Mouse (Mus musculus): ENCODE results near the gene Stoml3. TPM values are rescaled to one million over a fixed set of nuclear protein-coding genes. Genes with fewer than 3 reads are reported as not detected.

Gene Stoml3
- total RNA-seq, 2 experiments from 2014 or later: not detected

- DNase-seq: no peak
Observed at GRCm38 (mm10) chr3:53478419-53479046, 9.9 kb upstream of the Stoml3 start.

DNA sequence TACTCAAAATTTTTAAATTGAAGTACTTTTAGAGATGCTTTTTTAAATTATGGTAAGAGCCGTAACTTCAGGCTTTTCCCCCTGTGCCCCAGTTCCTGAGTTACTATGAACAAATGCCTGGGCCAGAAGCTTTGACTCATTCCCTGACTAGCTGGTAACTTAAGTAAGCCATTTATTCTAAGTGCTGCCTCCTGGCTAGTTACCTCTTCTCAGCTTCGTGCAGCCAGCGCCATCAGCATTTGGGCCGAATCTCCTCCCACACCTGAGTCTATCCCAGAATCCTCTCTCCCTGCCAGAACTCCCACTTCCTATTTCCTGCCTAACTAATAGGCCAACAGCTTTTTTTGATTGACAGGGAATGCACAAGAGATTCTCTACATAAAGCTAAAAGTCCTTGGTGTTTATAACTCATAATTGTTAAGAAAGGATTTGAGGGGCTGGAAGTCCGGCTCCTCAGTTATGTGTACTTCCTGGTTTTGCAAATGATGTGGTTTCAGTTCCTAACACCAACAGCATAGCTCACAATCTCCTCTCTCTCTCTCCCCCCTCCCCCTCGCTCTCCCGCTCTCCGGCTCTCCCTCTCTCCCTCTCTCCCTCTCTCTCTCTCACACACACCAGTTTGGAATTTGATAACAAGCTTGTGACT is 4.9 kb upstream of the Stoml3 start:
- no peak for DNase-seq

DNA sequence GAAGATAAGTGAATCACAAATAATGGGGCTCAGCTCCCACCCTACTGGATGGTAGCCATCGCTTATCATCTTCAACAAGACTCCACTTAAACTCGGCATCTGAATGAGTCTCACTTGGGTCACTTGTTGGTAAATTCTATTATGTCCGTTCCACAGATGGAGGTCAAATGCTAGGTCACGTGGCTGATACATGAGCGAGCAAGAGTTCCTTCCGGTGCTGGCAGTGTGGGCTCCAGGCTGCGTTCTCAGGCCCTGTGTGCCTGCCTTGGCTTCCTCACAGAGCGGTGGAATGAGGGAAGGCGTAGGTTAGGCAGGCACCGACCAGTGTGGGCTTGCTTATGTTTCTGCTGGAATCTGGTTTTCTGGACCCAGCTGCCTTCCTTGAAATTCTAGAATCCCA is 1.9 kb upstream of the Stoml3 start:
- no peak for DNase-seq

- DNase-seq: no peak
Observed at GRCm38 (mm10) chr3:53486996-53487576, 1.4 kb upstream of the Stoml3 start.

GRCm38 (mm10) chr3:53498351-53498905 is 10.0 kb downstream of the Stoml3 start:
- peak; percentile 8 for DNase-seq

DNA sequence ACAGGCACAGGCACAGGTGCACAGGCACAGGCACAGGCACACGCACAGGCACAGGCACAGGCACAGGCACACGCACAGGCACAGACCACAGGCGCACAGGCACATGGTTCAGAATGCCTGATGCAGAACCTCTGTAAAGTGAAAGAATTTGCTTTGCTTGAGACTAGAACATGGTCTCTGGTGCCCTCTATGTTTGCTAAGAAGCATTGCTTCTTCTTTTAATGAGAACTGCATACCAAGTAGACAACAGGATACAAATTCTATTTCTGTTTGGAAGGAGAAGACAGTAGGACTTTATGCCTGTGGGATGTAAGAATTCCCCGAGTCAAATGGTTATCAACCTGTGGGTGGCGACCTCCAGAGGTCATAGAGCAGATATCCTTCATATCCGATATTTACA is 14.0 kb downstream of the Stoml3 start:
- DNase-seq: no peak

GRCm38 (mm10) chr3:53513096-53513495 is 24.6 kb downstream of the Stoml3 start:
- DNase-seq: no peak

DNA sequence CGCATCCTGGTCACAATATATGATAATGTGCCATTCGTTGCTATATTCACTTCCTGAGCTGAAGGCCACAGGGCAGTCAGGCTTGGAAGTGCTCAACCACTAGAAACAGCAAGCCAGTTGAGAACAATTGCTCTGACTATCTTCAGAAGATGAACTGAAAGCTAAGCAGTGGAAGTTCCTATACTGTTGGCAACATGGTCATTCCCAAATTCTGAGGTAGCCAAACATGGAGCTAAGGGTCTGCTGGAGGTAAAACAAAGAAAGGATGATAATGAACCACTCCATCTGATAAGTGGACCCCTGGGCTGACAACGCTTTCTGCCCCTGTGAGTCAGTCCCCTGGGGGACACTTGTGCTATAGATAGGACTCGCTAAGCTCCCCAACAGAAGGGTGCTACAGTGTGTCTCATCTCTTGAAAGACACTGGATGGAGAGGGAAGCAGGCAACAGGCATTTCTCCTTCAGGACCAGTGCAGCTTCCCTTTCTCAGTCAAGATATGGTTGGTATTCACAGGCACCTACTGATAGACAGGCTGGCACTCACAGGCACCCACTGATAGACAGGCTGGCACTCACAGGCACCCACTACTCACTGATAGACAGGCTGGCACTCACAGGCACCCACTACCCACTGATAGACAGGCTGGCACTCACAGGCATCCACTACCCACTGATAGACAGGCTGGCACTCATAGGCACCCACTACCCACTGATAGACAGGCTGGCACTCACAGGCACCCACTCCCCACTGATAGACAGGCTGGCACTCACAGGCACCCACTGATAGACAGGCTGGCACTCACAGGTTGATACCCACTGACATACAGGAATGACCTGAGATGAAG is 26.0 kb downstream of the Stoml3 start:
- no peak for DNase-seq

- DNase-seq: no peak
Observed at GRCm38 (mm10) chr3:53522794-53523193, 34.3 kb downstream of the Stoml3 start.

DNA sequence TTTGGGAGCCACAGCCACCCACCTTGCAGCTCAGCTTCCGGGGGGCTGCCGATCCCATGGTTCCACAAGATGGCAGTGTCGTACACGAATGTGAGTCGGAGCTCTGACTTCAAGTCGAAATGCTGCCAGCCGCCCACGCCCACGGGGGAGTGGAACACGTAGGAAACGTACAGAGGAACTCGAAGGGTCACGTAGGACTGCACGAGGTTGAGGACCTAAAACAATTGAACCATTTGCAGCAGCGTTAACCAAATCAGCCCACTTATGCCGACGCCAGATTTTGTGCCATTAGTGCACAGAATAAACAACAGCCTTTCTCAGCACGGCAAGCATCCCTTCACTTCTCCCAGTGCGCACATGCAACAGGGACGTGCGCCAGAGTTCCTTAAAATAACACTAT is 37.3 kb downstream of the Stoml3 start:
- DNase-seq: peak; percentile 22

DNA sequence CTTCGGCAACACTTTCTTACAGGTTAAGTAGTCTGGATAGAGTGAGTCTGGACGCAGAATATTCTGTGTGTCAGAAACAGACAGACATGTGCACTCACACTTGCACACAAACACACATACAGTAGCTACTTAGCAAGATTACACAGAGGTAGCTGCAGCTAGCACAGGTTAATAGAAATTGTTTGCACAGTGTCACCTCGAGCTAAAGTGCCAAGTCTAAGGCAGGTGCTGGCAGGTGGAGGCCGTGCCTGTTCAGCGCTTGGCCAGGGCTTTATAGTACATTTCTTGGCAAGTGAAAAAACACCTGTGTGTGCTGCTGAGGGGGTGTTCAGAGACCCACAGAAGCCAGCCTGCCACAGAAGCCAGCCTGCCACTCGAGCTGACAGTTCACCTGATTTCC is 41.9 kb downstream of the Stoml3 start:
- no peak for DNase-seq

GRCm38 (mm10) chr3:53532091-53532490 is 43.6 kb downstream of the Stoml3 start:
- DNase-seq: no peak

DNA sequence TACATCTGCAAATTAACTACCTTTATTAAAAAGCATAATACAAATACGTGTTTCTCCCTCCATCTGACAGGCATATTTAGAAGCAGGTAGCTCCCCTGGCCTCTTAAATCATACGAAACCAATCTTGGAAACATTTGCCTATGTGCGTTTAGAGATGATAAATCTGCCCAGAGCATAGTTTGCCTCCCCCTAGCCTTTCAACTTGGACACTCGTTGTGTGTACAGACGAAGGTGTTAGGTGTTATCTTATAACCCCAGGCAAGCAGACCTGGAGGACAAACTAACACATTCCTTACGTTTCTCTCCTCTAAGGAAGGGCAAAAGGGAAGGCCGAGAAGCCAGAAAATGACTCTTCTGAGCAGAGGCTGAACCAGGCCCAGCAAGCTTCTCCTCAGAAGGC is 64.2 kb downstream of the Stoml3 start:
- no peak for DNase-seq

DNA sequence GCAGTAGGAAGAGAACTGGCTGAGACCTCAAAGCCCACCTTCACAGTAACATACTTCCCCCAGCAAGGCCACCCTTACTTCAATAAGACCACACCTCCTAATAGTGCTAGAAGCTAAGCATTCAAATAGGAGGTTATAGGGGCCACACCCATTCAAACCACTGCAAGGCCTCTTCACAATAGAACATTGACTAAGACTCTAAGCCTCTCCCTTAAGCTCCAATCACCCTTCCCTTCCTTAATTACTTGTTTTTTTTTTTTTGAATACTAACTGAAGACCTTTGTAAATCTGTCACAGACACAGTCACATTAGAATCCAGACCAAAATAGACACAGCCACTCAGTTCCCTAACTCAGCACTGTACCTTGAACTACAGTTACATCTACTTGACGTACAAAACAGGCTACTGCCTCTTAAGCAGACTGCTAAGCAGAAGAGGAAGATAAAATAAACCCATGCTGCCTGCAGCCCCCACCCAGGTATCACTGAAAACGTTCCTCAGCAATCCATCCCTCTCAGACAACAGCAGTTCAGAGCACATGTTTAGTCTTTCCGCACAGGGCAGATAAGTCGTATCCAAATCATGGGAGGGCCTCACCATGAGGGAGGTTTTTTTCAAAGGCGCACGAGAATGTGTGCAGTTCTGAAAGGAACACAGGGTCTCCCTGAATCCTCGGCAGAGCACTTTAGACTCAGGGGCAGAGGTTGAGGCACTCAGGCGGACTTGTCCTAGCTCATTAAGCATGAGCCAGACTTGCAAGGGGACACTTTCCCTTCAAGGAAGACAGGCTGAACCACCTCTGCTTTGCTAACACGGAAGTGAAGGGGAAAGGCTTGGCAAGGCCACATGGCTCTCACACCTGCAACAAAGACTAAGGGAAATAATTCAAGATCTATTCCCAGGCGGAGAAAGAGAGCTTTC is 66.8 kb downstream of the Stoml3 start:
- DNase-seq: no peak

DNA sequence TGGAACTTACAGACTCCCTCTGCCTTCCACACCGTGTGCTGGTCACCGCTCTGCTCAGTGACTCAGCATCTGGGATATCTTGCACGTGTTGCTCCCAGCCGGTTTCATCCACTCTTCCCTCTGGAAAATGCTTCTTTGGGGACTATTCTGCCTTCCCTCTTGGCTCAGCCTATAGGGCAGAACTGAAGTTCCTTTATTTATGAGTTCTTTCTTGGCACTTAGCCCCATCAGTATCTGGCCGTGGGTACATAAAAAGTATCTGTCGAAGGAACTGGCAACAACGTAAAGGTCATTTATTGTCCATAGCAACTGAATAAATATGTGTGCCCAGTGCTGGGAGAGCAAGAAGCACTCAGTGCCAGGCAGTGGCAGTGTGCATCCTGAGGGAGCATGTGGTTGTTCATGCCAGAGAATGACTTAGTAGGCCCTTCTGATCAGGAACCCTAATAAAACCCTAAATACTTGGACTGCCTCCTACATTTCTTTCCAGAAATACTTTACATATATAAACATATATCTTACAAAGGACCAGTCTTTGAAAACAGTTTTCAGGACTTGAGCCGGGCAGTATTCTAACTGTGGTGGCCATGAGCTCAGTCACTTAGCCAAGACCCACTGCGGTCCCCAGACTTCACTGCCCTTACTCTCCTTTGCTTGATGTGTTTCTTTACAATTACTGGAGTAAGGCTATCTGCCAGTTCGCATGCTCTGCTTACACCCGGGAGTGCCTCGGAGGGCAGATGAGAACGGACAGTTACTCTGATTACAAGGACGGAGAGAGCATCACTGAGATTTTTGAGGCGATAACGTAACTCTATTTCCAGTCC is 69.1 kb downstream of the Stoml3 start:
- no peak for DNase-seq

Other genes starting within 250 kb of the Stoml3 start
- 1 to 10 TPM; 2.7 to 3.2 TPM for gene Nhlrc3, start 25.3 kb upstream of the Stoml3 start, total RNA-seq (2021)
- 1 to 10 TPM; 6.0 to 6.8 TPM for gene Proser1, start 25.0 kb upstream of the Stoml3 start, total RNA-seq (2021)
- 1 to 10 TPM; 1.6 to 3.8 TPM for gene Frem2, start 168.7 kb downstream of the Stoml3 start, total RNA-seq (2021)

Data from gastrocnemius, postnatal 25 days (tissue).